Mouse (Mus musculus) forelimb bud, embryonic 11.5 days (tissue): Measurements from ENCODE around the gene Nos2.
"Not testable (repeated sequence)": the region's sequence is repeated elsewhere in the genome, so short reads cannot be mapped to it uniquely, and the experiment has no call there.

Experiments
- DNase-seq: peaks from one replicate; pipeline ENCODE4 v3.0.0-alpha.2; 2012; ENCODE audit warnings: low read depth, low spot score

Gene Nos2

DNA sequence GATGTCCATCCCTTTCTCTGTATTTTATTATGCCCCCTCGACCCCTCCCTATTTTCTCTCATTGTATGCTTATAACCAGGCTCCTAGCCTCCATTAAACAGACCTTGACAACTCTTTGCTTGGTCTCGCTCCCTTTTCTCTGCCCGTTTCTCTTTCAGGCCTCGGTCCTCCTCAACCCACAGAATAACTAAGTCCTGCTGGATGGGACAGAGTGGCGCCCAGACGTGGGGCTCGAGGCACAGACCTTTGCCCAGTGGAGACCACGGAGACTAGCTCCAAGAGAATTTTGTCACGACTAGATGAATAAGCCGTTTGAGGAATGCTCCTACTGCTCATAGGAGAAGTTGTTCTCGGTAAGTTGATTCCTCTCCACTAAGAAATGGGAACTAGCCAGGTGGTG is 68.6 kb downstream of the Nos2 start:
- not testable (repeated sequence) for DNase-seq

DNA sequence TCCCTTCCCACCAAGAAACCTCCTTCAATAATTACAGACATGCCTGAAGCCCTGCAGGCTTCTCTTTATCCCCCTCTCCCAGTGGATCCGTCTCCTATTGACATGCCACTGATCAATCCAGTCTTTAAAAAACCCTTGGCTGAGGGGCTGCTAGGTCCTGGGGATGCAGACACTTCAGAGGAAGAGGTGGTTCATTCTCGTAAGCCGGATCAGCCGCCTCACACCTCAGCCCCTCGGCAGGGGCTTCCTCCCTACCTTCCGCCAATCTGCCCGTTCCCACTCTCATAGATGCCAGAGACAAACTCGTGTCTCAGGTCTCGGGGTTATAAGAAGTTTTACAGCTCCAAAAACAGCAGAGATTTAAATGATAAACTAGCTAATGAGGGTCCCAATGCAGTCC is 69.5 kb downstream of the Nos2 start:
- DNase-seq: no peak

DNA sequence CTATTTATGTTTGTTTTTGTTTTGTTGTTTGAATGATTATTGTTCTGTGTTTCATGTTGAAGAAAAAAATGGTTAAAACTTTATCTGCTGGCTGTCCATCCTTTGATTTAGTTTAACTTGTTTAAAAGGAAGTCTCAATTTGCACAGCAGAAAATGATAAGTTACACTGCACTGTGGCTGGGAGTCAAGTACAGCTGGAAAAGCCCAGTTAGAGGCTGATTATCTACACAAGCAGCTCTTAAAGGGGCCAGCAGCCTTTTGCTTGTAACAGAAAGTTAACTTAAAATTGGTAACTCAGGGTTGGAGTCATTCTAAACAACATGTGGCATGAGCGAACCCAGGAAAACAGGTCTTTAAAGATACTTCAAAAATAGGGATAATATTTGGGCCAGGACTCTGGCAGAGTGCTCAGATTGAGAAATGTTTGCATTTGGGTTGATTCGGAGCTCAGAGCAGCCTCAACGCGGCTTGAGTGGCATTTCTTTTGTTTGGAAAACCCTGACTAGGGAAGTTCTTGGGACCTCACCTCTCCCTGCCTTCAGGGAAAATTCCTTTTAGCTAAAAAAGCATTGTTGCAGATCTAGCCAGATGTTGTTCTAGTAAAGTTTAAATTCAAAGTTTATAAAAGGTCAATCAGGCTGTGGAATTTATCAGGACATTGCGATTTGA is 70.4 kb downstream of the Nos2 start:
- not testable (repeated sequence) for DNase-seq

DNA sequence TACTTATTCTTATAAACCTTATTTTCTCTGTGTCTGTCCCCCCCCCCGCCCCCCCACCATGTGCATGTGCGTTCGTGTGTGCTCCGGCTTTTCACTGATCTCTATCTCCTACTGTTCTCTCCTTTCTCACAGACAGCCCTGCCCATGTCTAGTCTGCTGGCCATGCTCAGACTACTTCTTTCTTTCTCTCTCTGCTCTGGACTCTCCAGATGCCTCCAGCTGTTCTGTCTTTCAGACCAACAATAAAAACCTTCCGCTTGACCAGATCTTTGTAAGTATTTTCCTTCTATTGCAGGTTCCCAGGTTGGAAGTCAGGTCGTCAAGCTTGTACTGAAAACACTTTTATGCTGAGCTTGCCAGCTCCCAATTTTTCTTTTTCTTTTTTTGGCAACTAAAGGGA is 78.5 kb downstream of the Nos2 start:
- no peak for DNase-seq

DNA sequence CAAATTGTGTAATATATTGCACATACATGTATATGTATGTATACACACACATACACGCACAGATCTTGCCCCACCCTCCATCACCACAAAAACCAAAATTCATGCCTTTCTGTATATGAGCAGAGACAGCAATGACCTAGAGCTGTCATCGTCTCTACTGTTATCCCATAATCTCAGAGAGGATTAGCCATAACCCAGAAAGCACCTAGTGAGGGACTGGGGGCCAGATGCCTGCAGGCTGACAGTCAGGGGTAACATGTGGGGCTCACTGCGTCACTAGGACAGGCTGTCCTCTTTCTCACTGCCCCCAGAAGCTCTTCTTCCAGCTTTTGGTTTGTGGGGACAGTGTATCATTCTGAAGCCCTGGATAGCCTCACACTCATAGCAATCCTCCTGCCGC is 81.3 kb downstream of the Nos2 start:
- DNase-seq: no peak

DNA sequence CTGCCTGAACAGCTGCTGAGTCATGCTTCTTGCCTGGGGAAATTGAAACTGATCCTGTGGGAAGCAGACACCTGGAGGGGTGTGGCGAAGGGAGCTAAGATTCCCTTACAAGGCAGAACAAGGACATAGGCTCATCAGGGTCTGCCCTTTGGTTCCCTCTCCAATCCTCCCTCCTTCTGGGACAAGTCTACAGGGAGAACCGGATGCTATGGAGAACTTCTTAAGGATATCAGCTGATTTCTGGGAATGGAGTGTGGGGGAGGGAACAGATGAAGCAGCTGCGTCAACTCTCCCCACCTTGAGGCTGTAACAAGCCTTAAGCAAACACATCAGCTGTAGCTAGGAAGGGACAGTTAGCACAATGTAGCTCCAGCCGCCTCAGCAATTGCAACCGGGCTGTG is 82.0 kb downstream of the Nos2 start:
- DNase-seq: no peak

DNA sequence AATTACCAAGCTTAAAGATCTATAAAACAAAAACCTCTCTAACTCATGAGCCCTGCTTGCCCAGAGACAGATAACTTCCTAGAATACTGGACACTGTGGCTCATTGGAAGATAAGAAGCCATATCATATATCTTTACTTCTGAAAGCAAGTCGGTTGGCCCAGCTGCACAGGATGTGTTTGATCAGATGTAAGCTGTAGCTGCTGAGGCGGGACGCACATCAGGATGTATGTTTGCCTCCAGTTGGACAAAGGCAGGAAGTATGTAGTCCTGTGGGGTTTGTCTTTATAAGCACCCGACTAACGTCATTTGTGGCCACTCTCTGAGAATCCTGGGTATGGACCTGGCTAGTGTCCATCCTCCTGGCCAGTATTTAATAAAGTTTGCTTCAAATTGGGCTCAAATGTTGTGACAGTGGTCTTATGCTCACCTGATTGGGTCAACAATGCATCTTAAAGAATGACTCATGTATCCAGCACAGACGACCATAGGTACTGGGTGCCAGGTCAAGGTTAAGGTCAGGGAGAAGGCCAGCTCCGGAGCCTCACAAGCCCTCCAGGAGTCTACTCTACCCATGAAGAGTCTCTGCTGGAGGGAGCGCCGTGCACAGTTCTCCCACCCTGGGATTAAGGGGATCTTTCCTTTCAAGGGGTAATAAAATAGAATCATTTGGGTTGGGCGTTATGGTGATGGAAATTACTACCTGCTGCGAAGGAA is 82.6 kb downstream of the Nos2 start:
- no peak for DNase-seq

DNA sequence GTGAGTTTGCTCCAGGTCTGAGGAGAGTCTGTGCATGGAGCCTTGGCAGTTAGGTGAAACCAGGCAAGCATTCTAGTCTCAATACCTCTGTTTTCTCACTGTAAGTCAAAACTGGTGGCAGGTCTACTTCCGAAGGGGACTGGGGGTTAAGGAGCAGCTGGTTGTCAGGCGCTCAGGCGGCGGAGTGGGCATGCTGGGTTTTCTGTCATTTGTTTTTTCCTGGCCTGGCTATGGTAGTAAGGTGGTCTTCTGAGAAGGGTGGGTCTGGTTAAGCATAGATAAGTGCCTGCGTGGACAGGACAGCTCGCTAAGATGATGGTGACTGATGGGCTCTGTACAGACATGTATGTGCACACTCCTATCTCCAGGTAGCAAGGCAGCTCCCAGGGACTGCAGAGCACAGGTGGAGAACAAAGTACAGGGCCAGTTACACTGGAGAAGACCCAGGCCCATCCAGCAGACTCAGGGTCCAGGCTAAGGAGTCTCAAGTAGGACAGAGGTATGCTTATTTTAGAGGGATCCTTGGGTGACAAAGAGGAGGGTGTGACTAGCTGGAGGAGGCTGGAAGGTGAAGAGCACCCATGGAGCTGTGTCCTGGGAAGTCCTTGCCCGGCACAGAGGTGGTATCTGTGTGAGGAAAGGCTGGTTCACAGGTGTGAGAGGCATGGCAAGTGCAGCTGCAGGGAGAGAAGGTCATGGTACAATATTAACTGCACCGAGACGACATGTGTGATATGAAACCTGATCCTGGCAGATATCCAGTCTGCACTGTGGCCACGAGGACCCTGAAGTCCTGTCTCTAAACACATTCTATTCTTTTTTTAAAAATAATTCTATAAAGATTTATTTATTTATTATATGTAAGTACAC is 83.4 kb downstream of the Nos2 start:
- no peak for DNase-seq

DNA sequence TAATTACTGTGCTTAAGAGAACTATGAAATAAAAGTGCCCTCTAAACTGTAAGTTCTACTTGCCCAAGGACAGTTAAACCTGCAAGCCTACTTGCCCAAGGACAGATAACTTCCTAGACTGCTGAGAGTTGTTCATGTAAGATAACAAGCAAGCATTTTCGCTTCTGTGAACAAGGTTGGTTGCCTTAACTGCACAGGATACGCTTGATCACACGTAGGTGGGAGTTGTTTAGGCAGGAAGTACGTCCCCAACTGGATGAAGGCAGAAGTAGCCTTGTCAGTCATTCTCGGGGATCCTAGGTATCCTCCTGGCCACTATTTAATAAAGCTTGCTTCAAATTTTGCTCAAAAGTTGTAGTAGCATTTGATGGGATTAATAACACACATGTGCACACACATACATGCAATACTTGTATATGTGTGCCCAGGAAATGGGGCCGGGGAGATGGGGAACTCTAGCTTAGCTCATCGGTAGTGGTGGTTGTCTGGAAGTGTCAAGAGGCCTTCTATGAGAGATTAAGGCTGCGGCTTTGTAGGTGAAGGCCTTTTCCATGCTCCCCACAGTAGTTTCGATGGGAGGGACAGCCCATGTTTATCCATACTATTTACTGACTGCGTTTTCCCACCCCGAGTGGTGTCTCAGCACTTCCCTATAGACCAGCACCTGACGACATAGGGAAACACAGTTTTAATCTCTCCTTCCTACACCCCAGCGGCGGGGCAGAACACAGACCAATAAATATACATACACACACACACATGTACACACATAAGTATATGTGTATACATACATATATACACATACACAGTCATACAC is 85.2 kb downstream of the Nos2 start:
- DNase-seq: no peak

DNA sequence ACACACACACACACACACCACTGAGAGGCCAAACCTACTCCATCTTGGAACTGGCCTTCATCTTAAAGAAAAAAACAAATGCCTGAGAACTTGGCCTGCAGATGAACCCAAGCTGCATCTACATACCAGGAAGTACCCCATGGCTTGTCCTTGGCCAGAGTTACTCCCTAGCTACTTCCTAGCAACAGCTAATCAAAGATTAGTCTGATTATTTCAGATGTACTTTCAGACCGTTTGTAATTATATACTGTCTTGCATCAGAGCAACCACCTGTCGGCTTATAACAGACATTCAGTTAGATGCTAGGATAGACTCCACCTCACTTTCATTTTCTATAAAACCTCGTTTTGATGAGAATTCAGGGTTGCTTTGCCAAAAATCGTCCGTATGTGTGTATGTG is 85.8 kb downstream of the Nos2 start:
- DNase-seq: no peak

DNA sequence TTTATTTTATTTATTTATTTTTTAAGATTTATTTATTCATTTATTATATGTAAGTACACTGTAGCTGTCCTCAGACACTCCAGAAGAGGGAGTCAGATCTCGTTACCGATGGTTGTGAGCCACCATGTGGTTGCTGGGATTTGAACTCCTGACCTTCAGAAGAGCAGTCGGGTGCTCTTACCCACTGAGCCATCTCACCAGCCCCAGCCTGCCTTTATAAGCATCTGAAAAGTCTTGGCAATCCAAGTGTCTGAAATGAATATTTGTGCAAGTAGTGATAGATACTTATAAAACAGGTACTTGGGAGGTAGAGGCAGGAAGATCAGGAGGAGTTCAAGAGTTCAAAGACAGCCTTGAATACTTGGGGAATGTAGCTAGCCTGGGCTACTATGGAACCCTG is 86.8 kb downstream of the Nos2 start:
- DNase-seq: not testable (repeated sequence)

DNA sequence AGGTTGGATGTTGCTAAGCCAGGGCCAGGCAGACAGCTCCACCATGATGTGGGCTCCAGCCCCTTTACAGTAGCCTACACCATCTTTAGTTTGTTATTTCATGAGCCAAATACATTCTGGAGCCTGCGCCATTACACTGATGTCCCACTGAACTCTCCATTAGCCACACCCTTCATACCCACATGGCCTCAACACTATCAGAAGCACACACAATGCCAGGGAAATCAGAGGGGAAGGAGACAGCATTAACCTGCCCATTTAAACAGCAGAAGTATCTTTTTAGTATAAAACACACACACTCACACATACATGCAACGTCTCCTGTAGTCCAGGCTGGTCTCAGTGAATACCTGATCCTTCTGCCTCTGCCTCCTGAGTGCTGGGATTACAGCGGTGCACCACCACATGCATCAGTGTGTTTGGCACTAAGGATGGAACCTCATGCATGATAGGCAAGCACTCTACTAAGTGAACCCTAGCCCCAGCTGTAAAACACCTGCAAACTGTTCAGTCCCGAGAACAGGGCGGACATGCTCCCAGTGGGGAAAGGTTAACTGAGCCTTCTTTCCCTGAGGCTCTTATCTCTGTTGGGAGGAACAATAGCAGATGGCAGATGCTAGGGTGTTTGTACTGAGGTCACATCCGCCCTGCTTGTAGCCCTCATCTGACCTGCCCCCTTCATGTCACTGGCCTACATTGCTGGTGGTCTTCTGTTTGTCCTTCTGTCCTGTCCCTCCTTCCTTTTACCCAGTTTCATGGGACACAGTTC is 87.6 kb downstream of the Nos2 start:
- DNase-seq: no peak

DNA sequence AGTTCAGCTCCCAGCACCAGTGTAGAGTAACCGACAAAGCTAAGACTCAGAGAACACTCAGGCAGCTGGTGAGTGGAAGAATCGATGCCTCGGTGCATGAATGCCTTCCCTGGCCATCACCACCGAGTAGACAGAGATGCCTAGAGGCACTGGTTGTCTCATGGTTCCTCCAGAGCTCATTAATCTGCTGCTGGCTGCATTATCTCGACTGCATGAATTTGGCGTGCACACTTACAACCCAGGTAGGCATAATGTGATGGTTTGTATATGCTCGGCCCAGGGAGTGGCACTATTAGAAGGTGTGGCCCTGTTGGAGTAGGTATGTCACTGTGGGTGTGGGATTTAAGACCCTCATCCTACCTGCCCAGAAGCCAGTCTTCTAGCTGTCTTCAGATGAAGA is 88.3 kb downstream of the Nos2 start:
- no peak for DNase-seq
